Mouse (Mus musculus) limb, embryonic 13.5 days (tissue): ENCODE measurements around the gene Cdkn2d. TPM values are rescaled to one million over a fixed set of nuclear protein-coding genes. Genes with fewer than 3 reads are reported as not detected.
"Not testable (repeated sequence)": the region's sequence is repeated elsewhere in the genome, so short reads cannot be mapped to it uniquely, and the experiment has no call there.

Experiments used
- ATAC-seq: fragments of 200-750 bp; cut with Nextera tagmentation; 2 replicates; pipeline ENCODE4 v1.8.0; 2017; ENCODE audit warnings: low read depth, moderate number of reproducible peaks, moderate TSS enrichment; ENCODE audit not compliant: low FRiP score
- H3K27ac ChIP-seq: fragments of 300-500 bp; sonication (generic); 2 replicates; pipeline ENCODE4 v1.5.1; 2015; ENCODE audit warnings: inconsistent platforms, mild to moderate bottlenecking, moderate library complexity
- H3K27me3 ChIP-seq: fragments of 300-500 bp; sonication (generic); 2 replicates; pipeline ENCODE4 v1.6.1; 2015; ENCODE audit warnings: mild to moderate bottlenecking, inconsistent platforms
- H3K36me3 ChIP-seq: fragments of 300-500 bp; sonication (generic); 2 replicates; pipeline ENCODE4 v1.6.1; 2015; ENCODE audit warnings: inconsistent platforms, mild to moderate bottlenecking, moderate library complexity
- H3K4me1 ChIP-seq: fragments of 300-500 bp; sonication (generic); 2 replicates; pipeline ENCODE4 v1.6.1; 2015; ENCODE audit warnings: inconsistent platforms
- H3K4me2 ChIP-seq: fragments of 300-500 bp; sonication (generic); replicated peaks from 2 replicates; pipeline ENCODE4 v1.6.1; 2015; ENCODE audit warnings: inconsistent platforms, mild to moderate bottlenecking, moderate library complexity
- H3K4me3 ChIP-seq: fragments of 300-500 bp; sonication (generic); 2 replicates; pipeline ENCODE4 v1.5.1; 2015; ENCODE audit warnings: moderate library complexity, mild to moderate bottlenecking, inconsistent platforms
- H3K9ac ChIP-seq: fragments of 300-500 bp; sonication (generic); 2 replicates; pipeline ENCODE4 v1.6.1; 2015; ENCODE audit warnings: mild to moderate bottlenecking, inconsistent platforms
- H3K9me3 ChIP-seq: fragments of 300-500 bp; sonication (generic); 2 replicates; pipeline ENCODE4 v1.6.1; 2016; ENCODE audit warnings: inconsistent platforms
- WGBS: fragments of 180-500 bp; shearing (Covaris S2); methylation state at CpG from one replicate; pipeline ENCODE4 v1.1.7; 2015; 5-methylcytosine and 5-hydroxymethylcytosine counted together
- polyA plus RNA-seq: library from polyadenylated mRNA; unstranded; fragments of >200 nt; fragmentation: Nextera tagmentation; extraction: Ambion mirVana; gene quantifications from 2 replicates; pipeline ENCODE4 v1.2.1, GENCODE M21; 2015

The Cdkn2d gene
- polyA plus RNA-seq, 1 experiment from 2014 or later = 51.2 TPM

DNA sequence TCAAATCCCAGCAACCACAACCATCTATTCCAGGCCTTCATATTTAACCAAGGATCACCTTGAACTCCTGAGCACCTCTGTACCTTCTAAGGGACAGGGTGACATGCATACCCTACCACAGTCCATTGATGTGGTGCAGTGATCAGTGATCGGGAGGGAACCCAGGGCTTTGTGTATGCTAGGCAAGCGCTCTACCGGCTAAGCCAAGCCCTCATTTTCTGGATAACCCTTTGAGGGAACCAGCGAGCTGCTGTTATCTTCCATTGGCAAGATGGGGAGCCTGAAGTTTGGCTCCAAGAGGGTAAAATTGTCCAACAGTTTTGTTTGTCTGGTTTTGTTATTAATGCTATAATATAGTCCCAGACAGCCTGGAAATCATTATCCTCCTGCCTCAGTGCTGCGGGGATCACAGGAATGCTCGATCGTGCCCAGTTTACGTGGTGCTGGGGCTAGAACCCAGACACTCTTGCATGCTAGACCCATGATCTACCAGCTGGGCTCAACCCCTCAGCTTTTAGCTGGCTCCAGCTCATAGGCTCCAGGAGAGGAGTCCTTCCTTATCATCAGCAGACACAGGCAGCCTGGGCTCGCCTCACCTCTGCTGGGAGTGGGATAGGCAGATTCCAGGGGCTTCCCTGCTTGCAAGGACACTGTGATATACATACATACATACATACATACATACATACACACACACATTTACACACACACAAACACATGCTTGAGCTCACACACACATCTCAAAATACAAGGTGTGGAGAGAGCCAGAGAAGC, 23.3 kb upstream of the Cdkn2d start:
- no peak overlapping the region for H3K4me2 ChIP-seq
- H3K9me3 ChIP-seq = peaks cover 2% of the 10 kb centered on the region; the same call in 1 of the 2 replicates
- H3K36me3 ChIP-seq = no peaks in the 10 kb centered on the region
- WGBS = 81% methylated on average over 9 of the region's 9 CpGs
- H3K27me3 ChIP-seq = peaks cover 28% of the 10 kb centered on the region
- H3K4me1 ChIP-seq = 0 out of 2 replicates have a peak, but pooled peaks cover 3% of the 10 kb centered on the region
- H3K9ac ChIP-seq = no peak overlapping the region
- no peak overlapping the region for H3K4me3 ChIP-seq
- H3K27ac ChIP-seq = no peak overlapping the region
- no peak for ATAC-seq

DNA sequence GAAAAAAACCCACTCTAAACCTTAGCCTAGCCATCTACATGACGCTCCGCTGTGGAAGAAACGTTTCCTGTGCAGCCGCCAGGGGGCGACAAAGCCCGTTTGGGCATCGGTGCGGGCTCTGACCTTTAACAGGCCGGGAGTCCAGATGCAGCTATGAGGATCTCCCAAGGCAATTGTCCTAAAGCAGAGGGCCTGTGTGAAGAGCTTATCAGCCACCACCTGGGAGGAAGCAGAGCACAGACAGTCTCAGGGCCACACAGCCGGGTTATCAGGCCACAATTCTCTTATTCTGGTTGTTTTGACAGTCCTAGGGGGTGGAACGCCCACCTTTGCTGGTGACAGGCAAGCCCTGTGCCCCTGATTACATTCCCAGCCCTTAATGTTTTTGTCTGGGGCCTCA, 22.2 kb upstream of the Cdkn2d start:
- H3K4me1 ChIP-seq = 0 out of 2 replicates have a peak, but pooled peaks cover 3% of the 10 kb centered on the region
- no peak overlapping the region for H3K27ac ChIP-seq
- WGBS = 8% methylated on average over 11 of the region's 11 CpGs
- H3K9ac ChIP-seq = no peak overlapping the region
- H3K9me3 ChIP-seq = no peaks in the 10 kb centered on the region
- H3K4me2 ChIP-seq = no peak overlapping the region
- H3K4me3 ChIP-seq = no peak overlapping the region
- H3K36me3 ChIP-seq = no peaks in the 10 kb centered on the region
- ATAC-seq = no peak
- peaks cover 28% of the 10 kb centered on the region for H3K27me3 ChIP-seq

DNA sequence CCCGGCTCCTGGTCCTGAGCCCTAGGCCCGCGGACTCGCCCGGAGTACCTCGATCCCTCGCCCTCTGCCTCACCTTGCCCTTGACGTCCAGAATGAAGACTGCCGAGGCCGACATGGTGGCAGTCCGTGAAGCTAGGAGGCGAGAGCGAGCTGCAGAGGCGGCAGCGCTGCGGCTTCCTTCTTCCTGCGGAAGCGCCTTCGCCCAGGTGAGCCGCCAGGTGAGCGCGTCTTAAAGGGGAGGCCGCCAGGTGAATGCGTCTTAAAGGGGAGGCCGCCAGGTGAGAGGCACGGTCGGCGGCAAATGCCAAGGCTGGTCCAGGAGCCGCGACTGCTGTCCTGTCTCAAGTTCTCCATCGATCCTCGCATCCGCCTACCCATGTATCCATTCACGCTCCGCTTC, 20.9 kb upstream of the Cdkn2d start, which contains the start of gene Ap1m2:
Gene Ap1m2, minus strand, starts transcription at position 204 of the 400 bp plus-strand sequence.
- H3K27me3 ChIP-seq = peaks cover 28% of the 10 kb centered on the region
- no peak within 1 kb of the TSS; the same call in 1 of the 2 replicates for H3K27ac ChIP-seq
- peak within 1 kb of the TSS; percentile 52 for H3K4me2 ChIP-seq
- H3K9me3 ChIP-seq = no peaks in the 10 kb centered on the region
- H3K9ac ChIP-seq = peak within 1 kb of the TSS; percentile 19; the same call in 1 of the 2 replicates
- whole genome bisulfite sequencing = 6% methylated on average over 35 of the region's 35 CpGs
- 0 out of 2 replicates have a peak, but pooled peaks cover 3% of the 10 kb centered on the region for H3K4me1 ChIP-seq
- H3K36me3 ChIP-seq = no peaks in the 10 kb centered on the region
- no peak for ATAC-seq
- peak within 1 kb of the TSS; percentile 31 for H3K4me3 ChIP-seq

DNA sequence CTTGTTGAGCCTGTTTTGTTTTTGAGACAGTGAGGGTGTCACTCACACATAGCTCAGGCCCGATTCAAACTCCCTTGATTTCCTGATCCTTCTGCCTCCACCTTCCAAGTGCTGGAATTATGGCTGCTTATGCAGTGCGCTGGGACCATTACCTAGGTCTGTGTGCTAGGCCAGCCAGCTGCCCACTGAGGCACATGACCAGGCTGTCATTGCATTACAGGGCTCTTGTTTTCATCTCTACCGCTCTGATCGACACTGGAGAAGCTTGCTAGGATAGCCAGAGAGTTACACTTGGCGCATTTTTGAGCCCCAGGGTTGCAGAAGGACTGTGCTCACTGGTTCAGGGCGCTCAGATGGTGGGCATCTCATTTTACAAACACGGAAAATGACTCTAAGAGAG, 20.5 kb upstream of the Cdkn2d start:
- ATAC-seq = no peak

GRCm38 (mm10) chr9:21309150-21309741, 18.0 kb upstream of the Cdkn2d start:
- H3K4me1 ChIP-seq = 0 out of 2 replicates have a peak, but pooled peaks cover 3% of the 10 kb centered on the region
- no peaks in the 10 kb centered on the region for H3K36me3 ChIP-seq
- H3K9ac ChIP-seq = no peak overlapping the region
- H3K4me3 ChIP-seq = no peak overlapping the region
- peaks cover 28% of the 10 kb centered on the region for H3K27me3 ChIP-seq
- no peaks in the 10 kb centered on the region for H3K9me3 ChIP-seq
- 64% methylated on average over 15 of the region's 15 CpGs for WGBS
- no peak overlapping the region for H3K27ac ChIP-seq
- ATAC-seq = no peak
- H3K4me2 ChIP-seq = no peak overlapping the region

More for the DNA sequence above, 20.5 kb upstream of the Cdkn2d start:
- Histone ChIP-seq H3K4me3 (peak overlapping the region; percentile 31), H3K4me1 (0 out of 2 replicates have a peak, but pooled peaks cover 3% of the 10 kb centered on the region), H3K27me3 (peaks cover 28% of the 10 kb centered on the region), H3K4me2 (peak overlapping the region; percentile 52), H3K9me3 (no peaks in the 10 kb centered on the region), H3K36me3 (no peaks in the 10 kb centered on the region), H3K27ac (no peak overlapping the region; the same call in 1 of the 2 replicates), H3K9ac (peak overlapping the region; percentile 19; the same call in 1 of the 2 replicates)
- WGBS = 22% methylated on average over 7 of the region's 7 CpGs

DNA sequence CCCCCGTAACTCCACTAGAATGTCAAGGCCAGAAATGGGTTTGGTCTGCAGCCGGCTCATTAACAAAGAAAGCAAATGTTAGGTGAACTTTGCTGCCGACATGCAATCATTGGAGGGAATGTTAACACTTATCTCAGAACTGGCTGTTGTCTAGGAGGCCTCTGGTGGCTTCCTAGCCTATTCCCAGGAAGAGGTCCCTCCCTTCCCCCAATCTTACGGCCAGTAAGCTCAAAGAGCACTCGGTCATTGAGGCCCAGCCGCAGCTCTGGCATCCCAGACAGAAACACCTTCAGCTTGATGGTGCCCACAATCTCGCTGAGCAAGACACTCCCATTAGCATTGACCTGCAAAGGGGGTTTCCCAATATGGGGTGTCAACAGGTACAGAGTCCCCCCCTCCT, 13.9 kb upstream of the Cdkn2d start:
- no peak for ATAC-seq
- Histone ChIP-seq H3K4me3 (no peak overlapping the region), H3K4me2 (no peak overlapping the region), H3K9ac (no peak overlapping the region), H3K27me3 (0 out of 2 replicates have a peak, but pooled peaks cover 3% of the 10 kb centered on the region), H3K4me1 (no peaks in the 10 kb centered on the region), H3K27ac (no peak overlapping the region), H3K36me3 (no peaks in the 10 kb centered on the region), H3K9me3 (peaks cover 6% of the 10 kb centered on the region; the same call in 1 of the 2 replicates)
- WGBS = 82% methylated on average over 7 of the region's 7 CpGs

DNA sequence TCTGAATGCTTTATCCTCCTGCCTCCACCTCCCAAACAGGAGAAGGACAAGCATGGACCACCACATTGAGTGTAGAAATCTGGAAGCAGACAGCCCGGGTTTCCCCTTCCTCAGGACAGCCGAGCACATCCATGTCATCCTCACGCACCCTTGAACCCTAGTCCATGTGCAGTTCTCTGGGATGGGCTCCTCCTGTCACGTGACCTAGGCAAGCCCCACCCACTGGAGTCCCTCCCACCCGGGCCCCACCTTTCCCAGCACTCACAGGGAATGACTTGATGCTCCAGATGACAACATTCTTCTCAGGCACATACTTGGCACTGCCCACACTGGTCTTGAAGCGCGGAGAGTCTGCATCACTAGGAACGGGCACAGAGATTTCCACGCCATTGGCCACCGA, 7.8 kb upstream of the Cdkn2d start:
- no peak for ATAC-seq
- no peak overlapping the region for H3K27ac ChIP-seq
- no peak overlapping the region for H3K9ac ChIP-seq
- no peaks in the 10 kb centered on the region for H3K36me3 ChIP-seq
- no peak overlapping the region for H3K4me3 ChIP-seq
- no peak overlapping the region for H3K4me2 ChIP-seq
- H3K27me3 ChIP-seq = no peaks in the 10 kb centered on the region
- peaks cover 6% of the 10 kb centered on the region; the same call in 1 of the 2 replicates for H3K9me3 ChIP-seq
- H3K4me1 ChIP-seq = peaks cover 12% of the 10 kb centered on the region; the same call in 1 of the 2 replicates
- WGBS = 85% methylated on average over 10 of the region's 10 CpGs

DNA sequence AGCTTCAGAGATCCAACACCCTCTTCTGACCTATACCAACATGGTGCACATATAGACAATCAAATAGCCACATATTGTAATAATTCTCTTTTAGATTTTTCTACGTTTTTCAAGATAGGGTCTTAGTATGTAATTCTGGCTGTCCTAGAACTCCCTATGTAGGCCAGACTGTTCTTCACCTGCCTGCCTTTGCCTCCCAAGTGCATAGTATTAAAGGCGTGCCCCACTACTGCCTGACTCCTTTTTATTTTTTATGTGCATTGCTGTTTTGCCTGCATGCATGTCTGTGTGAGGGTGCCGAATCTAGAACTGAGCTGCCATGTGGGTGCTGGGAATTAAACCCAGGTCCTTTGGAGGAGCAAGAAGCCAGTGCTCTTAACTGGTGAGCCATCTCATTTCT, 1.1 kb upstream of the Cdkn2d start:
- Histone ChIP-seq H3K4me1 (peaks cover 36% of the 10 kb centered on the region), H3K9me3 (no peaks in the 10 kb centered on the region), H3K27ac (no peak overlapping the region), H3K9ac (no peak overlapping the region), H3K4me2 (0 out of 2 replicates have a peak overlapping the region, but pooled peaks have one; percentile 61), H3K4me3 (no peak overlapping the region), H3K36me3 (0 out of 2 replicates have a peak, but pooled peaks cover 4% of the 10 kb centered on the region), H3K27me3 (no peaks in the 10 kb centered on the region)
- 91% methylated on average over 3 of the region's 3 CpGs for WGBS
- no peak for ATAC-seq

DNA sequence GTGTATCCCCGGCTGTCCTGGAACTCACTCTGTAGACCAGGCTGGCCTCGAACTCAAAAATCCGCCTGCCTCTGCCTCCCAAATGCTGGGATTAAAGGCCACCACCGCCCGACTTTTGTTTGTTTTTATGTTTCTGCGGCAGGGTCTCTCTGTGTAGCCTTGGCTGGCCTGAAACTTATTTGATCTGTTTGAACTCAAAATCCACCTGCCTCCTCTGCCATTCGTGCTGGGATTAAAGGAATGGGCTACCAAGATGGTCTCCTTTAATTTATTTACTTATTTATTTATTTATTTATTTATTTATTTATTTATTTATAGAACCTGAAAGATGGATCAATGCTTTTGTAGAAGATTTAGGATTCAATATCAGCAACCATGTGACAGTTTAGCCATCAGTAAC, 661 bp upstream of the Cdkn2d start:
- Histone ChIP-seq H3K4me3 (peak overlapping the region; percentile 81), H3K4me2 (peak overlapping the region; percentile 61), H3K27ac (peak overlapping the region; percentile 81), H3K4me1 (peaks cover 40% of the 10 kb centered on the region)
- not testable (repeated sequence) for ATAC-seq, H3K36me3 ChIP-seq, H3K27me3 ChIP-seq, H3K9ac ChIP-seq, H3K9me3 ChIP-seq
- 19% methylated on average over 7 of the region's 7 CpGs for WGBS

DNA sequence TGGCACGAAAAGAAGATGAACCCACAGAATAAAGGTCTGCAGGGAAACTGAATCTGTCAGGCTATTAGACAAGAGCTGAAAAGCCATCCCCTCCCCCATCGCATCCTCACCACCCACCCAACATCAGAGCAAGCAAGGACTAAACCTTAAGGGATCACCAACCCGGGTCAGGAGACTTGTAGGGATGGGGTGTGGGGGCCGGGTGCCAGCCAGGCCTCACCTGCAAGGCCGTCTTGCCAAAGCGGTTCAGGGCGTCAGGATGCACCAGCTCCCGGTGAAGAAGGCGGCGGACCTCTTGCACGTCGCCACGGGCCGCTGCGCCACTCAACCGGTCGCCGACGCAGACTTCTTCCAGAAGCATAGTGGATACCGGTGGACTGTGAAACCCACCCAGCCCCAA, 618 bp downstream of the Cdkn2d start:
- ATAC-seq = no peak
- Histone ChIP-seq H3K4me1 (peaks cover 44% of the 10 kb centered on the region), H3K27me3 (no peaks in the 10 kb centered on the region), H3K9me3 (no peaks in the 10 kb centered on the region), H3K27ac (peak overlapping the region; percentile 84), H3K36me3 (0 out of 2 replicates have a peak, but pooled peaks cover 7% of the 10 kb centered on the region), H3K4me2 (peak overlapping the region; percentile 89), H3K9ac (peak overlapping the region; percentile 82), H3K4me3 (peak overlapping the region; percentile 81)
- under 1% methylated on average over 20 of the region's 20 CpGs for WGBS

DNA sequence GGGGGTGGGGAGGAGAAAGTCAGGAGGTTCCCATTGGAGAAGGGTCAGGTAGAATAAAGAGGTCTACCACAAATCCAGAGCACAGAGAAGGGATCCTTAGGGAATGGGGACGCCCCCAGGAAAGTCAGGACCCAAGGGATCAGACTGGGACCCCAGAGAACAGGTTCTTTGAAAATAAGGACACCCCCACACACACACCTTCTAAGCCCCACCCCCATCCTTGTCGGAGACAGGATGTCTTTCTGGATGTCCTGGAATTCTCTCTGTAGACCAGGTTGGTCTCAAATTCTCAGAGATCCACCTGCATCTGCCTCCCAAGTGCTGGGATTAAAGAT, 1.9 kb downstream of the Cdkn2d start:
- whole genome bisulfite sequencing = 89% methylated on average over 2 of the region's 2 CpGs
- H3K9me3 ChIP-seq = no peaks in the 10 kb centered on the region
- peak overlapping the region; percentile 81 for H3K4me3 ChIP-seq
- peaks cover 19% of the 10 kb centered on the region for H3K36me3 ChIP-seq
- H3K27ac ChIP-seq = no peak overlapping the region
- no peak for ATAC-seq
- peak overlapping the region; percentile 89 for H3K4me2 ChIP-seq
- H3K9ac ChIP-seq = no peak overlapping the region
- H3K27me3 ChIP-seq = no peaks in the 10 kb centered on the region
- peaks cover 36% of the 10 kb centered on the region for H3K4me1 ChIP-seq
